Mouse (Mus musculus) bone marrow, adult 2 months (tissue): ENCODE measurements at regions not wholly inside any gene's neighbourhood (a gene's known extent, or its start where the extent isn't known, plus 50 kb on each side); places are given as distances from the start of the nearest gene placed in this dataset.

Experiments
- H3K27ac ChIP-seq: fragments of 200-500 bp; 2 replicates; pipeline ENCODE4 v1.5.1; 2012; ENCODE audit warnings: low read depth, mild to moderate bottlenecking, control low read depth, inconsistent platforms, low read length; ENCODE audit not compliant: control insufficient read depth, poor library complexity, insufficient read depth
- H3K4me1 ChIP-seq: fragments of 200-500 bp; 2 replicates; pipeline ENCODE4 v1.6.1; 2011; ENCODE audit warnings: low read length; ENCODE audit not compliant: control insufficient read depth, insufficient read depth
- H3K4me3 ChIP-seq: fragments of 200-500 bp; replicated peaks from 2 replicates; pipeline ENCODE3; 2011; ENCODE audit warnings: mild to moderate bottlenecking, low read depth, low read length, control low read depth; ENCODE audit not compliant: control insufficient read depth
- CTCF ChIP-seq: fragments of 200-500 bp; IDR thresholded peaks from 2 replicates; pipeline ENCODE4 v1.5.1; 2011; ENCODE audit warnings: low read length, control low read depth; ENCODE audit not compliant: control insufficient read depth, insufficient read depth
- POLR2A ChIP-seq: fragments of 200-500 bp; IDR thresholded peaks from 2 replicates; pipeline ENCODE4 v1.6.1; 2011; ENCODE audit warnings: low read depth, mild to moderate bottlenecking, control low read depth, low read length, borderline replicate concordance; ENCODE audit not compliant: control insufficient read depth
- WGBS: fragments of 180-500 bp; shearing (Covaris S2); methylation state at CpG from one replicate; pipeline ENCODE4 v1.1.7; 2018; 5-methylcytosine and 5-hydroxymethylcytosine counted together

- Histone ChIP-seq H3K4me3 (no peak overlapping the region), H3K4me1 (no peaks in the 10 kb centered on the region), H3K27ac (no peak overlapping the region)
- TF ChIP-seq CTCF: no peak
- WGBS: 11% methylated on average over 3 of the region's 3 CpGs
Observed at GRCm38 (mm10) chr13:31362386-31362785, 193.5 kb upstream of the Foxq1 start.

- WGBS: 67% methylated on average over 4 of the region's 4 CpGs
- Histone ChIP-seq H3K27ac (no peak overlapping the region), H3K4me1 (no peaks in the 10 kb centered on the region), H3K4me3 (no peak overlapping the region)
- TF ChIP-seq CTCF (no peak), POLR2A (no peak)
Observed at GRCm38 (mm10) chr13:31364369-31364768, 191.6 kb upstream of the Foxq1 start.

- TF ChIP-seq CTCF: no peak
- no peak for TF ChIP-seq POLR2A
- H3K27ac ChIP-seq: no peak overlapping the region
- H3K4me1 ChIP-seq: no peaks in the 10 kb centered on the region
- no peak overlapping the region for H3K4me3 ChIP-seq
- 74% methylated on average over 3 of the region's 3 CpGs for WGBS
Observed at GRCm38 (mm10) chr13:31367226-31367625, 188.7 kb upstream of the Foxq1 start.

DNA sequence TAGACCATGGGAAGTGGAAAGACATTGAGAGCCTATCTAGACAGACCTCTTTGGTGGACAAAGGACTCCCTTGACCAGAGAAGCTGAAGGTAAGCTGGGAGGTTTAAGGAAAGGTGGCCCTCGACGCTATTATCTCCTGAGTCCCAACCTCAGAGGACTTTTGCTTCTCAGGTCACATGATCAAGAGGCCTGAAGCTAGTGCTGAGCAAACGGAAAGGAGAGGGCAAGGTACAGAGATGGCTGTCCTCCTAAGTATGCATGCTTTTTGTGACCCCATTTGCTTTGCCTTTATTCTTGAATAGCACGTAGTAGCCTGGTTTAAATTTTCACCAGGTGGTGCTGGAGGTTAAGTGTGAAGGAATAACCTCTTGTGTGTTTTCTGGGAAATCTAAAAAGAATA lies 186.8 kb upstream of the Foxq1 start:
- TF ChIP-seq POLR2A: no peak
- no peak for TF ChIP-seq CTCF
- WGBS: 70% methylated on average over 4 of the region's 4 CpGs
- no peak overlapping the region for H3K4me3 ChIP-seq
- H3K27ac ChIP-seq: no peak overlapping the region
- H3K4me1 ChIP-seq: no peaks in the 10 kb centered on the region

DNA sequence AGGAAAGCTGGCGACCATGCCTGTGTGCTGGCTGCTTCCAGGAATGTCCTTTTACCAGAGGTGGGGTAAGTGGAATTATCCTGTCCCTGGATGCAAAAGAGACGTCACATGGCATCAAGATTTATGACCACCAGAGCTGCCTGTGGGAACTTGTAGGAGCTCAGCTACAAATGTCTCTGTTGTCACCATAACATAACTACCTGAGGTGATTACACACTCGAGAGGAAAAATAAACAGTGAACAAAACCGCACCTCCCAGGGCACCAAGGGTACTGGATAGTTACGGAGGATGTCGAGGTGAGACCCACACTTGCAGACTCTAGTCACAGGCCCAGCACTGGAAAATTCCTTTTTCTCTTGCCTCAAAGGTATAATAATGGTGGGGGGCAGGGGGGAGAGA lies 185.1 kb upstream of the Foxq1 start:
- H3K4me3 ChIP-seq: no peak overlapping the region
- TF ChIP-seq POLR2A (no peak), CTCF (no peak)
- no peaks in the 10 kb centered on the region for H3K4me1 ChIP-seq
- H3K27ac ChIP-seq: no peak overlapping the region
- WGBS: 75% methylated on average over 6 of the region's 6 CpGs

DNA sequence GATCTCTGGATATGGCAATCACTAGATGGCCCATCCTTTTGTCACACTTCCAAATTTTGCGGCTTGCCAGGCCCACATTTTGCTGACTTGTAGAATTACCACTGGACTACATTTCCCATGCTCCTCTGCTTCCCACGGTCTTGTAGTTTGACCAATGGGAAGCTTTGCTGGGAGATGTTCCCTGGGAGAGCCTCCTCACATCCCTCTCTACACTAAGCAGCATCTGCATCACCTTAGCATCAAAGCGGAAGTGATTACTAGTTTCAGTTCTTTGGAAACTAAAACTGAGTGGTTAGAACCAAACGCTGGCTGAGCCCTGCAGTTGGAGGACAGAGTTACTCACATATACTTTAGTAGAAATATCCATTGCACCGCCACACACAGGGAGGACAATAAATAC lies 181.9 kb upstream of the Foxq1 start:
- Histone ChIP-seq H3K4me1 (no peaks in the 10 kb centered on the region), H3K27ac (no peak overlapping the region), H3K4me3 (no peak overlapping the region)
- WGBS: 67% methylated on average over 5 of the region's 5 CpGs
- TF ChIP-seq CTCF (no peak), POLR2A (no peak)

GRCm38 (mm10) chr13:31393421-31394215 lies 162.3 kb upstream of the Foxq1 start:
- 55% methylated on average over 4 of the region's 4 CpGs for WGBS
- no peak for TF ChIP-seq CTCF
- TF ChIP-seq POLR2A: no peak
- H3K4me1 ChIP-seq: no peaks in the 10 kb centered on the region
- no peak overlapping the region for H3K27ac ChIP-seq
- H3K4me3 ChIP-seq: no peak overlapping the region

- no peak overlapping the region for H3K4me3 ChIP-seq
Observed at GRCm38 (mm10) chr13:31396216-31396910, 159.6 kb upstream of the Foxq1 start.

More at GRCm38 (mm10) chr13:31396216-31396910, 159.6 kb upstream of the Foxq1 start:
- WGBS: 74% methylated on average over 5 of the region's 5 CpGs
- Histone ChIP-seq H3K27ac (no peak overlapping the region), H3K4me1 (no peaks in the 10 kb centered on the region)
- TF ChIP-seq POLR2A (no peak), CTCF (no peak)
